Mouse (Mus musculus) erythroblast, adult 5-6 weeks (primary cell): ENCODE measurements around the gene Stk40. TPM values are rescaled to one million over a fixed set of nuclear protein-coding genes. Genes with fewer than 3 reads are reported as not detected.
"Not testable (repeated sequence)": the region's sequence is repeated elsewhere in the genome, so short reads cannot be mapped to it uniquely, and the experiment has no call there.

Experiments
- ATAC-seq: replicated peaks from 2 replicates; pipeline ENCODE4 v1.8.0; 2016; ENCODE audit warnings: moderate number of reproducible peaks, mild to moderate bottlenecking, moderate TSS enrichment, inconsistent platforms; ENCODE audit not compliant: poor library complexity, low FRiP score, severe bottlenecking
- total RNA-seq, 2 experiments: library from RNA; stranded (forward) in 1 of 2; stranded (reverse) in 1 of 2; fragments of 150-400 nt in 1 of 2; fragments of 200-764, 138-1000 nt in 1 of 2; gene quantifications; 2 replicates each; pipeline versions ENCODE4 v1.2.3 to v1.2.4; 2015 to 2017; ENCODE audit warnings: low replicate concordance in 2 of 2

Stk40 gene
- total RNA-seq, 2 experiments from 2014 or later: 4.0 to 4.2 TPM

- ATAC-seq: no peak
Measured at GRCm38 (mm10) chr4:126150297-126150948, 46.7 kb downstream of the Stk40 start.

GRCm38 (mm10) chr4:126150949-126151320, 47.2 kb downstream of the Stk40 start:
- no peak for ATAC-seq

- ATAC-seq: no peak
Measured at GRCm38 (mm10) chr4:126151701-126152440, 48.1 kb downstream of the Stk40 start.

GRCm38 (mm10) chr4:126152864-126153263, 49.1 kb downstream of the Stk40 start:
- ATAC-seq: no peak

- no peak for ATAC-seq
Measured at GRCm38 (mm10) chr4:126155183-126155582, 51.4 kb downstream of the Stk40 start.

- no peak for ATAC-seq
Measured at GRCm38 (mm10) chr4:126155869-126156268, 52.1 kb downstream of the Stk40 start.

- ATAC-seq: peak; percentile 63; the same call in 1 of the 2 replicates
Measured at GRCm38 (mm10) chr4:126156617-126157016, 52.9 kb downstream of the Stk40 start.

GRCm38 (mm10) chr4:126157562-126157961, 53.8 kb downstream of the Stk40 start:
- ATAC-seq: no peak

- ATAC-seq: no peak
Measured at GRCm38 (mm10) chr4:126159455-126159854, 55.7 kb downstream of the Stk40 start.

GRCm38 (mm10) chr4:126160981-126161380, 57.2 kb downstream of the Stk40 start:
- ATAC-seq: no peak

GRCm38 (mm10) chr4:126161456-126161855, 57.7 kb downstream of the Stk40 start:
- no peak for ATAC-seq

GRCm38 (mm10) chr4:126161986-126162385, 58.2 kb downstream of the Stk40 start:
- no peak for ATAC-seq

- peak; percentile 67 for ATAC-seq
Measured at GRCm38 (mm10) chr4:126162544-126163066, 58.8 kb downstream of the Stk40 start.

- ATAC-seq: peak; percentile 33; the same call in 1 of the 2 replicates
Measured at GRCm38 (mm10) chr4:126163067-126163659, 59.4 kb downstream of the Stk40 start, which contains the start of gene Sh3d21. Sh3d21 (minus strand) TSS chr4:126163491.

- ATAC-seq: no peak
Measured at GRCm38 (mm10) chr4:126163685-126164084, 59.9 kb downstream of the Stk40 start.

- ATAC-seq: not testable (repeated sequence)
Measured at GRCm38 (mm10) chr4:126165092-126165491, 61.3 kb downstream of the Stk40 start.

GRCm38 (mm10) chr4:126166084-126166483, 62.3 kb downstream of the Stk40 start:
- ATAC-seq: no peak

- no peak for ATAC-seq
Measured at GRCm38 (mm10) chr4:126168851-126169250, 65.1 kb downstream of the Stk40 start.

GRCm38 (mm10) chr4:126170737-126171136, 67.0 kb downstream of the Stk40 start:
- not testable (repeated sequence) for ATAC-seq

GRCm38 (mm10) chr4:126173800-126174199, 70.0 kb downstream of the Stk40 start:
- ATAC-seq: no peak

- not testable (repeated sequence) for ATAC-seq
Measured at GRCm38 (mm10) chr4:126175980-126176379, 72.2 kb downstream of the Stk40 start.
